Mouse (Mus musculus): ENCODE results near the gene Fbxl17.

DNA sequence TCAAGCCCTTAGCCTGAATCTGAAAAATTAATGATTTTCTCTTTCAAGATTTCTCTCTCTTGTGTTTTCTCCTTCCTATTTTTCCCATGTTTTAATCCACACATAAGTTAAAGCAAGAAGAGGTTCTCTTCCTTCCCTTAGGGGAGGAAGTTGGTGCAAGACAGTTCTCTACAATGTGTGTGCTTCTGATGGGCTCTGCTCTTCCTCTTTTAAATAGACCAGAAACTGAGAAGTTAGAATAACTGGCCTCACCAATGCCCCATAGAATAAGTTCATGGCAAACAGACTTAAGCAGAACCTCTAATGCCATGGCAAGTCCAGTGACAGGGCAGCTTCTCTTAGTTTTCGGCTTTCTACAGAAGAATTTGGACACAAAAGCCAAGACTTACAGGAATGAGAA, 301.1 kb downstream of the Fbxl17 start:
- TF ChIP-seq CTCF (IDR thresholded peaks at IDR 0.05; ENCODE audit: borderline replicate concordance, control insufficient read depth, extremely low read depth, insufficient read depth, low read length, poor library complexity) (no peak), POLR2A (IDR thresholded peaks at IDR 0.05; ENCODE audit: control insufficient read depth, extremely low read depth, insufficient read depth, low read length, poor library complexity) (no peak)
